Mouse (Mus musculus) CD4-positive, CD25-positive, alpha-beta regulatory T cell (primary cell): ENCODE data around the gene Bmp6. TPM values are rescaled to one million over a fixed set of nuclear protein-coding genes. Genes with fewer than 3 reads are reported as not detected.

Experiments used
- polyA plus RNA-seq: library from polyadenylated mRNA; unstranded; fragments of 100-300 nt; shearing (Covaris generic); gene quantifications from one replicate; pipeline ENCODE4 v1.2.1, GENCODE M21; 2017

Bmp6 gene
- polyA plus RNA-seq = not detected

DNA sequence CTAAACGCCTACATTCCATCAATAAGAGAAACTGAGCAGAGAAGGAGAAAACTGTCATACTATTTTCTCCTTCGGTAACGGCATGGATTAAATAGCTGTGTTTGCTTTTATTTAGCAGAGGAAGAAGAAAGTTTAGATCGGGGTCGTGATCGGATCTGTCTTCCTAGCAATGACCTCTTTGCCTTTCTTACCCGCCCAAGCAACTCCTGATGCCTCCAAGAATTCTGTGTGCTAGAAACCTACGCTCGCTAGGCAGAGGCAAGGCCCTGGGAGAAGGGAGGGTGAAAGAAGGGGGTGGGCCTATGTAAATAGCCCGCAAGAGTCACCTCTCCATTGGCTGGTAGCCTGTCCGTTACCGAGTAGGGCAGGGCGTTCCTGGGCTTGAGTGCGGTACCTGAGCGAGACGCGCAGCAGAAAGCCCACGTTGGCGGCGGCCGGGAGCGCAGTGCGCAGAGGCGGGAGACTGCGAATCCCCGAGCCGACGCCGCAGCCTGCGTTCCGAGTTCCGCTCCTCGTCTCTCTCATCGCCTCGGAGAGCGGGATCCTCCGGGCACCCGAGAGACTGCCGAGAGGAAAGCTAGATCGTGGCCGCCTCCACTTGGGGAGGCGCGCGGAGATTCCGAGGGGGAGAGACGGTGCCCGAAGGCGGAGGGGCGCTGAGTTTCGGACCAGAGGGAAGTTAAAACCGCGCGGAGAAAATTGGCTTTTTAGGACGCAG, at the start of gene Bmp6:
Gene Bmp6 (plus strand): TSS at position 395 of the 718 bp plus-strand sequence.

DNA sequence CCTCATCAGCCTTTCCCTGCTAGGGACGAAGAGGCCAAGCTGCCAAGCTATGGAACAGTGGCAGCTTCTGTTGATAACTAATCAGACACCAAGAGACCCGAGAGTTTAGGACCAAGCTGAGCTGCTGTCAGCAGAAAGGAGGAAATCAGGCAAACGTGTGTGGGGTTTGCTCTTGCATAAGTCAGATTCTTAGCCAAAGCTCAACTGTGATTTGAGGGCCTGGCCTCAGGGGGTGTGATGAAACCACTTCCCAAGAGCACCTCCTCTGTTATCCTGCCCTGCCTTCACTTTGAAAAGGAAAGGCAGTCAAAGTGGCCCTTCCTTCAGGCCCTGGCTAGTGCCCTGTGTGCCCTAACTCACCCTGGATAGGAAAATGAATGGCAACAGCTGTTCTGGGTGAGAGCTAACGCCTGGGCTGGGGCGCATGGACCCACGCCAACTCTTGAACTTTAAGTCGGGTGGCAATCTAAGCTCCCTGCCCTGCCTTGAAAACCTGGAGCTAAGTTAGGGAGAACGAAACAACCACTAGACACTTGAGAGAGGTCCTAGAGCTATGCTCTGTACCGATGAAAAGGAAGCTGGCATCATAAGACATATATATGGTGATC, 183.9 kb downstream of the Bmp6 start, which contains the start of gene Txndc5:
Gene Txndc5 (minus strand): TSS at position 138 of the 608 bp plus-strand sequence.

Other genes with a start within 250 kb of the Bmp6 start
- 0.06 TPM for gene Dsp, start 193.8 kb upstream of the Bmp6 start, polyA plus RNA-seq
- gene Snrnp48, start 140.2 kb upstream of the Bmp6 start, polyA plus RNA-seq = 70.2 TPM
- gene Txndc5, start 183.7 kb downstream of the Bmp6 start, polyA plus RNA-seq = 71.4 TPM